Mouse (Mus musculus): ENCODE measurements around the gene Egfr.

DNA sequence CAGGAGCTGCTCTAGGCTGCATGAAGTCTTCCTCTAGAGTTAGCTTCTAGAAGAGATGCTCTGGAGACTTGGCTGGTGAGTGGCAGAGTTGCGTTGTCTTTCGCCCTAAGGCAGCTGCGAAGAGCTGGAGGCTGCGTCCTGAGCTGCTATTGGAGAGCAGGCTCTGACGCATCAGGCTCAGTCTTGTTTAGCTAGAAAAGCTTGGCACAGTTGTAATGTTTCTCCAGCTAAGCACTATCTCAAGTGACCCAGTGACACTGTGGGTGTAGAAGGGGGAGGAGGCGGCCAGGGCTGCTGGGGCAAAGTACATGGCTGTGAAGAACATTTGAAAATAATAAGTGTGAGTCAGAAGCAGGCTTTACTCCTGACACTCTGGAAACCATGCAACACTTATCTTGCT lies 48.5 kb downstream of the Egfr start:
- TF ChIP-seq MYOD1 (IDR thresholded peaks at IDR 0.05; ENCODE audit: control insufficient read depth in 1 of 3, insufficient read length in 2 of 3, low read depth in 2 of 3) (peak in 1 of 3 experiments; percentile 21), MAX (IDR thresholded peaks at IDR 0.05; ENCODE audit: low read depth) (no peak), POLR2A (IDR thresholded peaks at IDR 0.05; ENCODE audit: insufficient read length, low read depth) (no peak), POLR2AphosphoS2 (IDR thresholded peaks at IDR 0.05; ENCODE audit: insufficient read length, low read depth) (no peak), MYOG (IDR thresholded peaks at IDR 0.05; ENCODE audit: control insufficient read depth in 1 of 3, insufficient read depth in 1 of 3, insufficient read length in 2 of 3, low read depth in 2 of 3) (no peak), TCF12 (IDR thresholded peaks at IDR 0.05; ENCODE audit: insufficient read depth, poor library complexity, severe bottlenecking) (no peak), E2F4 (IDR thresholded peaks at IDR 0.05; ENCODE audit: insufficient read depth) (no peak), REST (IDR thresholded peaks at IDR 0.05; ENCODE audit: insufficient read depth, insufficient read length) (no peak), CEBPB (IDR thresholded peaks at IDR 0.05; ENCODE audit: insufficient read depth, poor library complexity, severe bottlenecking) (no peak), TCF3 (IDR thresholded peaks at IDR 0.05; ENCODE audit: insufficient read length, low read depth) (no peak)

All from myocyte (in vitro differentiated cells).